Mouse (Mus musculus) brain, embryonic 14.5 days (tissue): ENCODE measurements at regions not wholly inside any gene's neighbourhood (a gene's known extent, or its start where the extent isn't known, plus 50 kb on each side); places are given as distances from the start of the nearest gene placed in this dataset.

Source experiments
- CTCF ChIP-seq: fragments of 200-500 bp; IDR thresholded peaks from 2 replicates; pipeline ENCODE4 v1.5.1; 2012; ENCODE audit warnings: inconsistent platforms, mild to moderate bottlenecking, moderate library complexity, borderline replicate concordance; ENCODE audit not compliant: insufficient read depth, insufficient read length; ENCODE audit errors: extremely low read depth
- POLR2A ChIP-seq: fragments of 200-500 bp; IDR thresholded peaks from 2 replicates; pipeline ENCODE4 v1.6.1; 2012; ENCODE audit warnings: mild to moderate bottlenecking, inconsistent platforms, borderline replicate concordance; ENCODE audit not compliant: poor library complexity, insufficient read depth, insufficient read length, severe bottlenecking; ENCODE audit errors: extremely low read depth

DNA sequence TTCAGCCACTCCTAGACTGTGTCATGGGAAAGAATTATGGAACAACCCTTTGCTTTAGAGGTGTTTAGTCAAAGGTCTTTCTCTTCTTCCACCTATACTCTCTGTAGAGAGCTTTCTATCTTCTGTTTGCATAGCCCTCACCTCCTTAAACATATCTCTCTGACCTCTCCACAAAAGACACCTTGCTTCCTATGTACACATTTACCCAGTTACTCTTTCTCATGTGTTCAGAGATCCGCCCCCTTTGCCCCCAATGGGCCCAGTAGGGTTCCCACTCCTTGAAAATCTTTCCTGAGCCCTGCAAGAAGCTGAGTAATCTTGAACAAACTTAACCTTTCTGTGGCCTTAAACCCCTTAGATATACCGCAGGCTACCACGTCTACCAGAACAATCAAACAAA is 2734.4 kb upstream of the 5930422O12Rik start:
- no peak for TF ChIP-seq POLR2A
- no peak for TF ChIP-seq CTCF
